Mouse (Mus musculus): Measurements from ENCODE around the gene Aplnr. TPM values are rescaled to one million over a fixed set of nuclear protein-coding genes. Genes with fewer than 3 reads are reported as not detected.

The Aplnr gene
- 24.2 and 51.3 TPM in 2 replicates for polyA plus RNA-seq (2012; rRNA removed; ENCODE audit: low replicate concordance)

GRCm38 (mm10) chr2:85136089-85136488, at the start of gene Aplnr:
Gene Aplnr (plus strand): TSS chr2:85136225.

Other genes with a start within 250 kb of the Aplnr start
- gene Rtn4rl2, start 249.5 kb upstream of the Aplnr start, polyA plus RNA-seq (2012; rRNA removed; ENCODE audit: low replicate concordance), result 11.3 and 38.0 TPM in 2 replicates
- 51.9 and 120 TPM in 2 replicates for gene Slc43a3, start 199.6 kb upstream of the Aplnr start, polyA plus RNA-seq (2012; rRNA removed; ENCODE audit: low replicate concordance)
- gene Prg2, start 155.8 kb upstream of the Aplnr start, polyA plus RNA-seq (2012; rRNA removed; ENCODE audit: low replicate concordance), result 0.33 and 0.89 TPM in 2 replicates
- gene Prg3, start 148.0 kb upstream of the Aplnr start, polyA plus RNA-seq (2012; rRNA removed; ENCODE audit: low replicate concordance), result 0.70 and 0.90 TPM in 2 replicates
- gene Ssrp1, start 99.0 kb upstream of the Aplnr start, polyA plus RNA-seq (2012; rRNA removed; ENCODE audit: low replicate concordance), result 87.5 and 150 TPM in 2 replicates
- 0.49 and 1.2 TPM in 2 replicates for gene P2rx3, start 98.8 kb upstream of the Aplnr start, polyA plus RNA-seq (2012; rRNA removed; ENCODE audit: low replicate concordance)
- 113 and 200 TPM in 2 replicates for gene Tnks1bp1, start 88.2 kb upstream of the Aplnr start, polyA plus RNA-seq (2012; rRNA removed; ENCODE audit: low replicate concordance)
- gene Lrrc55, start 61.0 kb downstream of the Aplnr start, polyA plus RNA-seq (2012; rRNA removed; ENCODE audit: low replicate concordance), result 0.68 and 0.70 TPM in 2 replicates
- gene Olfr987, start 203.1 kb downstream of the Aplnr start, polyA plus RNA-seq (2012; rRNA removed; ENCODE audit: low replicate concordance), result not detected in 2 replicates
- gene Olfr988, start 227.0 kb downstream of the Aplnr start, polyA plus RNA-seq (2012; rRNA removed; ENCODE audit: low replicate concordance), result not detected in 2 replicates

All from mammary gland, adult 2 months (tissue).